Mouse (Mus musculus): ENCODE data around the gene Tifab. TPM values are rescaled to one million over a fixed set of nuclear protein-coding genes. Genes with fewer than 3 reads are reported as not detected.

Tifab gene
- polyA plus RNA-seq, 1 experiment from 2014 or later: 0.36 TPM

DNA sequence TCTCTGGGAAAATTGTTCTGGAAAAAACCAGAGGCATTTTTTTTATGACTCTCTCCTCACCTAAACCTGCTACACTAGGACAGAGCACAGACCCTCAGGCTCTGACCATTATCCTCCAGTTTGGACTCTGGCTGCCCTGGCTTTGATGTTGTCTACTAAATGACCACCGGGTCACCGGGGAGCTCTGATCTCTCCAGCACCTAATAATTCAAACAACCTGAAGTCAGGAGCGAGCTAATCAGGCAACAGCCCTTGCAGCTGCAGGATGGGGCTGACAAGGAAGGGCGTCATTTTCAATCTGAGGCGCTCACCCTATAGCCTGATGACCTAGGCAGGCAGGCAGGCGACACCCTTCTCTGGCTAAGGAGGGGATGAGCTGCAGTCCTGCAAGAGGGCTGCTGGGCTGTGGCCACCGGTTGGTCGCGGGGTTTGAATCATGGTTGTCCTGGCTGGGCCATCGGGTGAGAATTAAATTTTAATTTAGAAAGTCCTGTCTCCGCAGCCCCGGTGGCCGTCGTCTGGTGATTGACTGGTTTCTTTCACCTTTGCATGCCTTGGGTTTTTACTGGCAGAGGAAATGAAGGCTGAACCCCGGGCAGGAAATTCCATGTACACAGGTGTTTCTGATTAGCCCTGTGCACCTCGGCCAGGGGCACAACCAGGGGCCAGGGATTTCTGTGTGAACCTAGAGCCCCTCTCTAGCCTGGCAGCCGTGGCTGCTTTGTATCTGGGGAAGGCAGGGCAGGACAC is 18.9 kb downstream of the Tifab start:
- peak; percentile 78 for DNase-seq (ENCODE audit: low spot score)
- Histone ChIP-seq H3K9ac (replicated peaks; ENCODE audit: low read length) (no peak overlapping the region), H3K4me1 (ENCODE audit: control insufficient read depth, insufficient read depth, low read length) (peaks cover 7% of the 10 kb centered on the region), H3K4me2 (ENCODE audit: low read depth, low read length) (0 out of 2 replicates have a peak overlapping the region, but pooled peaks have one; percentile 0), H3K4me3 (ENCODE audit: low read depth, low read length) (no peak overlapping the region), H3K27ac (replicated peaks; ENCODE audit: low read depth, low read length) (peak overlapping the region; percentile 60), H3K9me3 (replicated peaks; ENCODE audit: control insufficient read depth, low read length) (no peaks in the 10 kb centered on the region), H3K27me3 (ENCODE audit: control insufficient read depth, insufficient read depth, low read length) (no peaks in the 10 kb centered on the region), H3K36me3 (replicated peaks; ENCODE audit: control insufficient read depth, insufficient read depth, low read depth, low read length) (no peaks in the 10 kb centered on the region)
- 14% methylated on average over 17 of the region's 17 CpGs for WGBS
- ATAC-seq (replicated peaks; ENCODE audit: insufficient number of reproducible peaks, low FRiP score, low TSS enrichment, low read depth): no peak

DNA sequence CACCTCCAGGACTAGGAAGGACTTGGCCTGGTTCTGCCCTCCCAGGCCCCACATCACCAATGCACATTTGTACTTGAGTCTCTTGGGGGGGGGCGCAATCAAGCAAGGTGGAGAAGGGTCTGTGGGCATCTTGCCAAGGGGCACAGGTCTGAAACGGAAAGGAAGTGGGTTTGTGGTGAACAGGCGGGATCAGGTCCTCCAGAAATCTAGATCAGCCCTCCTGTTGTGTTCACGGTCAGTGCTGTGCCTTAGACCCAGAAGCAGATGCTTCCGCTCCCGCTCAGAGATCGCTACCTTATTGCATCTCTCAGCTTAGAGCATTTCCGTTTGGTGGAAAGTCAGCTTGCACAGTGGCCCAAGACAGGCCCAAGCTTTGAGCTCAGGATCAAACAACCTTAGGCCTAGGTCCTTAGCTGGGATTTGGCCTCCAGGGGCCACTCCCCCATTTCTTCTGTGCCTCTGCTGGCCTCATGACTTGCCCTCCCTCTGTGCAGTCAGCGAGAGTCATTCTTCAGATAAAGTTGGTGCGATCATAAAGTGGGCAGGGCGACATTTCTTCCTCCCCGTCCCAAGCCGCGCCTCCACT is 19.6 kb downstream of the Tifab start:
- DNase-seq (ENCODE audit: low spot score) (no peak), ATAC-seq (replicated peaks; ENCODE audit: insufficient number of reproducible peaks, low FRiP score, low TSS enrichment, low read depth) (peak; percentile 49; the same call in 1 of the 2 replicates)
- WGBS: 48% methylated on average over 14 of the region's 14 CpGs
- Histone ChIP-seq H3K4me3 (ENCODE audit: low read depth, low read length) (no peak overlapping the region), H3K27ac (replicated peaks; ENCODE audit: low read depth, low read length) (0 out of 2 replicates have a peak overlapping the region, but pooled peaks have one; percentile 28), H3K4me1 (ENCODE audit: control insufficient read depth, insufficient read depth, low read length) (peaks cover 7% of the 10 kb centered on the region), H3K27me3 (ENCODE audit: control insufficient read depth, insufficient read depth, low read length) (no peaks in the 10 kb centered on the region), H3K9ac (replicated peaks; ENCODE audit: low read length) (no peak overlapping the region), H3K36me3 (replicated peaks; ENCODE audit: control insufficient read depth, insufficient read depth, low read depth, low read length) (no peaks in the 10 kb centered on the region), H3K9me3 (replicated peaks; ENCODE audit: control insufficient read depth, low read length) (no peaks in the 10 kb centered on the region), H3K4me2 (ENCODE audit: low read depth, low read length) (no peak overlapping the region)

DNA sequence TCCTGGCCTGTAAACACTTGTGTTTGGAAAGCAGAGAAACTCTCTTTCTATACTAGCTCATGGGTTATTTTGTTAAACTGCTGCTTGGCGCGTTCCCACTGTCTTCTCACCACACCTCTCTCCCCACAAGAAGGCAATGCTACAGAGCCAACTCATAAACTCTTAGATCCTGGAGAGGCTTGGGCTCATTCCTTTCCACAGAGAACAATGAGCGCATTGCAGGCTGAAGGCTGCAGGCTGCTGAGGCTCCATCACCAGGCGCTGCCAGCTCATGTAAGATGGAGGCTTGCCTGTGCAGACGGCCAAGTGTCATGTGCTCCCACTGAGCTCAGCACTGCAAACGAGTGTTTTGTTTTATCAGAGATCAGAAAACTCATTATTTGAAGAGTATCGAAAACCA is 23.0 kb downstream of the Tifab start:
- Histone ChIP-seq H3K4me3 (ENCODE audit: low read depth, low read length) (no peak overlapping the region), H3K9me3 (replicated peaks; ENCODE audit: control insufficient read depth, low read length) (no peaks in the 10 kb centered on the region), H3K4me1 (ENCODE audit: control insufficient read depth, insufficient read depth, low read length) (peaks cover 7% of the 10 kb centered on the region; the same call in 1 of the 2 replicates), H3K27ac (replicated peaks; ENCODE audit: low read depth, low read length) (no peak overlapping the region), H3K4me2 (ENCODE audit: low read depth, low read length) (no peak overlapping the region), H3K36me3 (replicated peaks; ENCODE audit: control insufficient read depth, insufficient read depth, low read depth, low read length) (no peaks in the 10 kb centered on the region), H3K27me3 (ENCODE audit: control insufficient read depth, insufficient read depth, low read length) (no peaks in the 10 kb centered on the region), H3K9ac (replicated peaks; ENCODE audit: low read length) (no peak overlapping the region)
- ATAC-seq (replicated peaks; ENCODE audit: insufficient number of reproducible peaks, low FRiP score, low TSS enrichment, low read depth) (no peak), DNase-seq (ENCODE audit: low spot score) (no peak)
- 58% methylated on average over 7 of the region's 7 CpGs for WGBS

DNA sequence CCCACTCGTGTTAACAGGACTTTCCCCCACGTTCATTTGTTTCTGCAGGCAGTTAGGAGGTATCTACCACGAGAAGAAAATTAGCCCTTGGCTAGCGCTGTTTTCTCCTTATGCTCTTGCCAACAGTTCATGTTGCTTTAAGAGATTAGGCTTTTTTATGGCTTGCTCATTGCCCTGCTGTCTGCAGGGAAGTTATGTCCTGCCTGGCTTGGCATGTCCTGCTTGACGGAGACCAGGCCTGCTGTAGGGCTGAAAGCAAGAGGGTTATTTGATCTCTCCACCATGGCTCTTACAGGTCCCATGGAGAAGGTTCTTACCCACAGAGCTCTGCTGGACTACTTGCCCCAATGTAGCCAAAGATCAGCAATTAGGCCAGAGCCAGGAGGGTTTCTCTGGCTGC is 23.6 kb downstream of the Tifab start:
- Histone ChIP-seq H3K9ac (replicated peaks; ENCODE audit: low read length) (no peak overlapping the region), H3K4me1 (ENCODE audit: control insufficient read depth, insufficient read depth, low read length) (peaks cover 4% of the 10 kb centered on the region; the same call in 1 of the 2 replicates), H3K27me3 (ENCODE audit: control insufficient read depth, insufficient read depth, low read length) (no peaks in the 10 kb centered on the region), H3K27ac (replicated peaks; ENCODE audit: low read depth, low read length) (no peak overlapping the region), H3K36me3 (replicated peaks; ENCODE audit: control insufficient read depth, insufficient read depth, low read depth, low read length) (no peaks in the 10 kb centered on the region), H3K4me2 (ENCODE audit: low read depth, low read length) (no peak overlapping the region), H3K9me3 (replicated peaks; ENCODE audit: control insufficient read depth, low read length) (no peaks in the 10 kb centered on the region), H3K4me3 (ENCODE audit: low read depth, low read length) (no peak overlapping the region)
- 65% methylated on average over 5 of the region's 5 CpGs for WGBS
- ATAC-seq (replicated peaks; ENCODE audit: insufficient number of reproducible peaks, low FRiP score, low TSS enrichment, low read depth) (no peak), DNase-seq (ENCODE audit: low spot score) (no peak)

DNA sequence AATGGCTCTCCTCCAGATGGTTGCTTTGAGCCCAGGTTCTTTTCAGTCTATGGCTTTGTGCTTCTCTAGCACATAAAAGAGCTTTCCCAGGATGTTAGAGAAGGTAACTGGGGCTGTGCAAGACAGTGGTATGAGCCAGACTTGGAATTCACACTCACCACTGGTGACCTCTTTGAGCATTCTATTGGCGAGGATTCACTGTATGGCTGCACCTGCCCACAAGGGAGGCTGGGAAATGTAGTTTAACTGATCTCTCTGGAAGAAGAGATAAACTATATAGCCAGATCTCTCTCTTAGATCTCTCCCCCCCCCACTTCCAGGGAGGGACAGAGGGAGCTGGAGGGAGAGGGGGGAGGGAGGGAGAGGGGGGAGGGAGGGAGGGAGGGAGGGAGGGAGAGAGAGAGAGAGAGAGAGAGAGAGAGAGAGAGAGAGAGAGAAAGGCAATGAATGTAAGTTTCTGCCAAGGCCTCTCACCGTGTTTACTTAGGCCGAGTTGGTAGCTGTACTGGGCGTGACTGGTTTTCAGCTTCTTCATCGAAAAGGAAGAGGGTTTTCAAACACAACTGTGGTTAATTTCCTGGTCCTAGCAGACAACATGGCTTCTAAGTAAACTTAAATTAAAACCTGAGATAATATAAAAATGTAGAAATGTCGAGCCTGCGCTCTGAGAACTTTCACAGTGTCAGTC is 25.8 kb downstream of the Tifab start:
- 63% methylated on average over 7 of the region's 7 CpGs for WGBS

DNA sequence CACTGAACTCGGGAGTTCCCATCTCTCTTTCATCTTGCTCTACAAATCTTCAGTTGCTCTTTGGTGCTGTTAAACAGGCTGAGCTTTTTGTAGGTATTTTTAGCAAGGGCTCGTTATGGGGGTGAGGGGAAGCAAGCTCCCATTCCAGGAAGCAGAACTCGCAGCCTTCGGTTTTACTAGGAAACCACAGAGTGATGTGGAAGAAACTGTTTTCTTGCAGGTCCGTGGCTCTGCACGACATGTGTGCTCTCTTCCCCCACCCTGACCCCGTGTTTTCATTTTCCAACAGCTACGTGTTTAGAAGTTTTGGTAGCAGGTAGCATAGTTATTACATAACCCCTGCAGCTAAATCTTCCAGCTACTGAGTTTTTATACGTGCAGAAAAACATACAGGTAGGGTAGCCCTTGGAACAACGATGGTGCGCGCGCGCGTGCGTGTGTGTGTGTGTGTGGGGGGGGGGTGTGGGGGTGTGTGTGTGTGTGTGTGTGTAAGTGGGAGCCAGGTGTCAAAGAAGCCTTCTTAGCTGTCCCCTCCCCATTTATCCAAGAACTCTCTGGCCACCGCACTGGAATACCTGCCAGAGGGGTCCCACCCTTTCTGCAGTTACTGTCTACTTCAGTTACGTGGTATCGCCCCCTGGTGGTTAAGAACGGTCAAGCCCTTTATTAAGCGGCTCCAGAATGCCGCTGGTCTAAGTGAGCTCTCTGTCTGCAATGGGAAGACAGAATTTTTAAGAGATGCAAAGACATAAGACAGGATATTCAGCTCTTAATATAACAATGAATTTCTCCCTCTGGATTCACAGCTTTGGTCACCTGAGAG is 27.1 kb downstream of the Tifab start:
- Histone ChIP-seq H3K4me3 (ENCODE audit: low read depth, low read length) (no peak overlapping the region), H3K9ac (replicated peaks; ENCODE audit: low read length) (no peak overlapping the region; the same call in 1 of the 2 replicates), H3K4me2 (ENCODE audit: low read depth, low read length) (no peak overlapping the region), H3K4me1 (ENCODE audit: control insufficient read depth, insufficient read depth, low read length) (no peaks in the 10 kb centered on the region), H3K27ac (replicated peaks; ENCODE audit: low read depth, low read length) (0 out of 2 replicates have a peak overlapping the region, but pooled peaks have one; percentile 6), H3K27me3 (ENCODE audit: control insufficient read depth, insufficient read depth, low read length) (no peaks in the 10 kb centered on the region), H3K36me3 (replicated peaks; ENCODE audit: control insufficient read depth, insufficient read depth, low read depth, low read length) (no peaks in the 10 kb centered on the region), H3K9me3 (replicated peaks; ENCODE audit: control insufficient read depth, low read length) (no peaks in the 10 kb centered on the region)
- WGBS: 41% methylated on average over 22 of the region's 22 CpGs
- ATAC-seq (replicated peaks; ENCODE audit: insufficient number of reproducible peaks, low FRiP score, low TSS enrichment, low read depth) (0 out of 2 replicates have a peak, but pooled peaks have one; percentile 23), DNase-seq (ENCODE audit: low spot score) (peak; percentile 94)

More for the DNA sequence above, 25.8 kb downstream of the Tifab start:
- Histone ChIP-seq H3K4me1 (ENCODE audit: control insufficient read depth, insufficient read depth, low read length) (no peaks in the 10 kb centered on the region), H3K27ac (replicated peaks; ENCODE audit: low read depth, low read length) (no peak overlapping the region), H3K36me3 (replicated peaks; ENCODE audit: control insufficient read depth, insufficient read depth, low read depth, low read length) (no peaks in the 10 kb centered on the region), H3K4me2 (ENCODE audit: low read depth, low read length) (no peak overlapping the region), H3K9me3 (replicated peaks; ENCODE audit: control insufficient read depth, low read length) (no peaks in the 10 kb centered on the region), H3K27me3 (ENCODE audit: control insufficient read depth, insufficient read depth, low read length) (no peaks in the 10 kb centered on the region), H3K4me3 (ENCODE audit: low read depth, low read length) (no peak overlapping the region), H3K9ac (replicated peaks; ENCODE audit: low read length) (no peak overlapping the region)
- DNase-seq (ENCODE audit: low spot score) (no peak), ATAC-seq (replicated peaks; ENCODE audit: insufficient number of reproducible peaks, low FRiP score, low TSS enrichment, low read depth) (no peak)

DNA sequence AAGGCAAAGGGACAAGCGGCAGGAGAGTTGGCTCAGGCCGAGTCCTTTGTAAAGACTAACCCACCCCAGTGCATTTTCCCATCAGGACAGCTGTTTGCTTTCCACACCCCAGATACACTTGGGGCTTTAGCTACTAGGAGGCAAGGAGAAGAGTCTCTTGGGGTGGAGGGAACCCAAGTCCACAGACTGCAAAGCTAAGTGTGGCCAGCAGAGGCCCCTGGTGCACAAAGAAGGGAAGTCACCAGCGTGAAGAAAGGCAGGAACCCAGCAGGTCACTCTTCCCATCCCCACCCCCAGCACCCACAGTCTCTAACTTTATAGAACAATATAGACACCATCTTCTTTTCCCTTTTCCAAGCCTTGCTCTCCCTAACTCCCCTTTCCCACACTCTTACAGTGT is 33.2 kb downstream of the Tifab start:
- Histone ChIP-seq H3K9ac (replicated peaks; ENCODE audit: low read length) (no peak overlapping the region), H3K4me1 (ENCODE audit: control insufficient read depth, insufficient read depth, low read length) (no peaks in the 10 kb centered on the region; the same call in 1 of the 2 replicates), H3K4me2 (ENCODE audit: low read depth, low read length) (no peak overlapping the region), H3K27me3 (ENCODE audit: control insufficient read depth, insufficient read depth, low read length) (no peaks in the 10 kb centered on the region), H3K27ac (replicated peaks; ENCODE audit: low read depth, low read length) (no peak overlapping the region), H3K4me3 (ENCODE audit: low read depth, low read length) (no peak overlapping the region), H3K9me3 (replicated peaks; ENCODE audit: control insufficient read depth, low read length) (no peaks in the 10 kb centered on the region), H3K36me3 (replicated peaks; ENCODE audit: control insufficient read depth, insufficient read depth, low read depth, low read length) (no peaks in the 10 kb centered on the region)
- DNase-seq (ENCODE audit: low spot score) (no peak), ATAC-seq (replicated peaks; ENCODE audit: insufficient number of reproducible peaks, low FRiP score, low TSS enrichment, low read depth) (no peak)
- 27% methylated on average over 3 of the region's 3 CpGs for WGBS
